ENCODE assay signal across 7 mouse cellular contexts in the genomic region with DNA sequence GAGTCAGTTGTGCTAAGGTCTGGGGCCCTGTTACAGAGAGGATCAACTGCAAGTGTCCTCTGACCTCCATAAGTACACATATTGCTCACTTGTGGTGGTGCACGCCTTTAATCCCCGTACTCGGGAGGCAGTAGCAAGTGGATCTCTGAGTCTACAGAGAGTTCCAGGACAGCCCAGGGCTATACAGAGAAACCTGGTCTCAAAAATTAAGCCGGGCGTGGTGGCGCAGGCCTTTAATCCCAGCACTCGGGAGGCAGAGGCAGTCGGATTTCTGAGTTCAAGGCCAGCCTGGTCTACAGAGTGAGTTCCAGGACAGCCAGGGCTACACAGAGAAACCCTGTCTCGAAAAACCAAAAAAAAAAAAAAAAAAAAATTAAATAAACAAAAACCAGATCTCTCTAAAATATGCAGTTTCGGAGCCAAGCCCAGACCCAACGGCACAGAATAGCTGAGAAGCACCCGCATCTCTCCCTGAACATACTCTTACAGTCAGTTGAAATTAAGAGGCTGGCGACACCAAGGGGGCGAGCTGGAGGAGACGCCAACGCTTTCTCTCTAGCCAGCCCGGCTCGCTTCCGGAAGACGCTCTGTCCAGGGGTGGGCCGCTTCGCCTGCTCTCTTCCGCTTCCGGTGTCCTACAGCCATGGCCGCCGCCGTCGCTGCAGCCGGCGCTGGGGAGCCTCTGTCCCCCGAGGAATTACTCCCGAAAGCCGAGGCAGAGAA. TPM values are rescaled to one million over a fixed set of nuclear protein-coding genes. Genes with fewer than 3 reads are reported as not detected.
DNase-seq lines count a peak whose midpoint lies in the region; ATAC-seq lines count a peak whose summit lies in the region.

A gene (plus strand): TSS at position 613 of the 723 bp plus-strand sequence.

- peak; percentile 98 for ATAC-seq in intestine, embryonic 15.5 days

- peak within 1 kb of the TSS; percentile 92 for H3K9ac ChIP-seq in intestine, embryonic 15.5 days

- peak within 1 kb of the TSS; percentile 87 for H3K4me3 ChIP-seq in intestine, embryonic 15.5 days (replicated peaks)
- H3K4me3 ChIP-seq in midbrain, embryonic 10.5 days: peak within 1 kb of the TSS; percentile 84

- peaks cover 5% of the 10 kb centered on the region for H3K4me1 ChIP-seq in intestine, embryonic 15.5 days (replicated peaks)
- peaks cover 7% of the 10 kb centered on the region for H3K4me1 ChIP-seq in midbrain, embryonic 10.5 days

- peaks cover 30% of the 10 kb centered on the region for H3K36me3 ChIP-seq in intestine, embryonic 15.5 days
- peaks cover 66% of the 10 kb centered on the region for H3K36me3 ChIP-seq in midbrain, embryonic 10.5 days

- H3K4me2 ChIP-seq in intestine, embryonic 15.5 days (replicated peaks): peak within 1 kb of the TSS; percentile 69

- no peaks in the 10 kb centered on the region for H3K27me3 ChIP-seq in intestine, embryonic 15.5 days (replicated peaks)
- H3K27me3 ChIP-seq in midbrain, embryonic 10.5 days (ENCODE audit: low read depth, poor library complexity, severe bottlenecking): no peaks in the 10 kb centered on the region

- 16% methylated on average over 33 of the region's 33 CpGs for WGBS in intestine, embryonic 15.5 days
- 22% methylated on average over 33 of the region's 33 CpGs for WGBS in midbrain, embryonic 10.5 days

- intact Hi-C loops in left cerebral cortex, postnatal 25 days (cut with DNase I): no loop called here

- H3K9me3 ChIP-seq in intestine, embryonic 15.5 days: no peaks in the 10 kb centered on the region
- no peaks in the 10 kb centered on the region for H3K9me3 ChIP-seq in midbrain, embryonic 10.5 days (replicated peaks)

- no peak within 1 kb of the TSS for H3K27ac ChIP-seq in intestine, embryonic 15.5 days
- H3K27ac ChIP-seq in midbrain, embryonic 10.5 days (replicated peaks): peak within 1 kb of the TSS; percentile 87

- peak; percentile 92 to 96 for DNase-seq in adrenal gland, adult (ENCODE audit: inconsistent age in 2 of 2, low spot score in 1 of 2)
- DNase-seq in embryo, embryonic 10.5 days (ENCODE audit: low spot score): peak; percentile 96
- DNase-seq in gastrocnemius, postnatal 25 days: peak; percentile 90
- DNase-seq in left cerebral cortex, postnatal 25 days (ENCODE audit: low spot score in 2 of 2): peak; percentile 88 to 94
- peak; percentile 90 for DNase-seq in midbrain, embryonic 10.5 days (ENCODE audit: low spot score)
- DNase-seq in right cerebral cortex, postnatal 4 days: peak; percentile 85

RNA-seq across cellular contexts. Expression of the gene that starts here (rescaled TPM):
- total RNA-seq in gastrocnemius, postnatal 25 days (2021): 10 to 100 TPM; 67.1 to 72.6 TPM
- polyA plus RNA-seq in intestine, embryonic 15.5 days (2015; fragmentation: Nextera tagmentation; extraction: Ambion mirVana): 261 and 272 TPM in 2 replicates
- 100 to 1,000 TPM in 1 of 2 experiments, 10 to 100 TPM in 1; 97.8 to 100 TPM for total RNA-seq in left cerebral cortex, postnatal 25 days (2021)
- polyA plus RNA-seq in midbrain, embryonic 10.5 days (2016; fragmentation: Nextera tagmentation; extraction: Ambion mirVana): 252 and 279 TPM in 2 replicates
